Mouse (Mus musculus) forebrain, embryonic 15.5 days (tissue): ENCODE measurements at regions not wholly inside any gene's neighbourhood (a gene's known extent, or its start where the extent isn't known, plus 50 kb on each side); places are given as distances from the start of the nearest gene placed in this dataset.

ENCODE experiments used
- ATAC-seq: fragments of 200-750 bp; cut with Nextera tagmentation; replicated peaks from 2 replicates; pipeline ENCODE4 v1.8.0; 2017; ENCODE audit warnings: mild to moderate bottlenecking, moderate TSS enrichment, moderate library complexity
- H3K27ac ChIP-seq: fragments of 300-500 bp; sonication (generic); replicated peaks from 2 replicates; pipeline ENCODE4 v1.5.1; 2015; ENCODE audit warnings: mild to moderate bottlenecking, inconsistent platforms
- H3K27me3 ChIP-seq: fragments of 300-500 bp; sonication (generic); 2 replicates; pipeline ENCODE4 v1.6.1; 2015; ENCODE audit warnings: inconsistent platforms
- H3K36me3 ChIP-seq: fragments of 300-500 bp; sonication (generic); 2 replicates; pipeline ENCODE4 v1.6.1; 2015; ENCODE audit warnings: mild to moderate bottlenecking, inconsistent platforms
- H3K4me1 ChIP-seq: fragments of 300-500 bp; sonication (generic); 2 replicates; pipeline ENCODE4 v1.6.1; 2015; ENCODE audit warnings: inconsistent platforms
- H3K4me2 ChIP-seq: fragments of 300-500 bp; sonication (generic); replicated peaks from 2 replicates; pipeline ENCODE4 v1.6.1; 2015; ENCODE audit warnings: mild to moderate bottlenecking, inconsistent platforms
- H3K4me3 ChIP-seq: fragments of 300-500 bp; sonication (generic); 2 replicates; pipeline ENCODE4 v1.5.1; 2015; ENCODE audit warnings: mild to moderate bottlenecking, inconsistent platforms
- H3K9ac ChIP-seq: fragments of 300-500 bp; sonication (generic); replicated peaks from 2 replicates; pipeline ENCODE4 v1.6.1; 2015; ENCODE audit warnings: mild to moderate bottlenecking, inconsistent platforms
- H3K9me3 ChIP-seq: fragments of 300-500 bp; sonication (generic); 2 replicates; pipeline ENCODE4 v1.6.1; 2016; ENCODE audit warnings: inconsistent platforms
- WGBS: fragments of 180-500 bp; shearing (Covaris S2); methylation state at CpG from one replicate; pipeline ENCODE4 v1.1.7; 2015; ENCODE audit warnings: mixed read lengths; 5-methylcytosine and 5-hydroxymethylcytosine counted together

- Histone ChIP-seq H3K4me3 (no peak overlapping the region), H3K9ac (no peak overlapping the region), H3K9me3 (no peaks in the 10 kb centered on the region), H3K27ac (no peak overlapping the region), H3K27me3 (no peaks in the 10 kb centered on the region), H3K4me2 (no peak overlapping the region), H3K4me1 (no peaks in the 10 kb centered on the region), H3K36me3 (no peaks in the 10 kb centered on the region)
- ATAC-seq, result 0 out of 2 replicates have a peak, but pooled peaks have one; percentile 41
- 62% methylated on average over 2 of the region's 2 CpGs for WGBS
Observed at GRCm38 (mm10) chrX:67558441-67558840, 134.9 kb downstream of the Gm1140 start.
